Mouse (Mus musculus): Measurements from ENCODE around the gene Son.
A peak's percentile ranks its signal among the peaks of the same experiment; 100 is the strongest.

Son gene

DNA sequence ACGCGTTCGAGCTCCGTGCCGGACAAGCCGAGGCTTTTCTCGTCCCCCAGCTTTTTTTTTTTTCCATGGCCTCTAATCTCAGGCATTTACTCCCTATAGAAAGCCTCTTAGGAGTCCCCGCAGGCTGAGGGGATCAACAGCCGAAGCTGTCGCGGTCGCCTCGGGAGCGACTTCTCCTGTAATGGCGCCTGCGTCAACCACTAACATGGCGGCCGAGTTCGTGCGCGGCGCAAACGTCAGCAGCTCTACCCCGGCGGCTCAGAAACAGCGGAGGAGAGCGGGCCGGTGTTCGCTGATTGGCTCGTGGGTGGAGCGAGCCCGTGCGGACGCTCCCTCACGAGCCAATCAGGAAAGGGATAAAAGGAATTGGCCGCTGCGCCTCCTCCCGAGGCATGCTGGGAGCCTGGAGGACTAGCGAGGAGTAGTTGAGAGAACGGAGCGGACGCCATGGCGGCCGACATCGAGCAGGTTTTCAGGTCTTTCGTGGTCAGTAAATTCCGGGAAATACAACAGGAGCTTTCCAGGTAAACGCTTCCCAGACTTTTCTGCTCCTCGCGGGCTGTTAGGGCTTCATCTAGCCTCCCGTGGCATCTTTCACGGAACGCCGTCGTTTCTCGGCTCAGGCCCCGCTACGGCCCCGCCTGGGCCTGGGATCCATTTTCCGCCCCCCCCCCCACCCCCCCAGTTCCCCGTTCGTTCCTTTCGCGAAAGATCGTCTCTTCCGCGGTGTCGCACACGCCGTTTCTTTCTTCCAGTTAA is at the start of gene Son:
Gene Son, plus strand, starts transcription at position 46 of the 759 bp plus-strand sequence.
- peak; percentile 95 to 98 for DNase-seq (ENCODE audit: low spot score in 2 of 2)

DNA sequence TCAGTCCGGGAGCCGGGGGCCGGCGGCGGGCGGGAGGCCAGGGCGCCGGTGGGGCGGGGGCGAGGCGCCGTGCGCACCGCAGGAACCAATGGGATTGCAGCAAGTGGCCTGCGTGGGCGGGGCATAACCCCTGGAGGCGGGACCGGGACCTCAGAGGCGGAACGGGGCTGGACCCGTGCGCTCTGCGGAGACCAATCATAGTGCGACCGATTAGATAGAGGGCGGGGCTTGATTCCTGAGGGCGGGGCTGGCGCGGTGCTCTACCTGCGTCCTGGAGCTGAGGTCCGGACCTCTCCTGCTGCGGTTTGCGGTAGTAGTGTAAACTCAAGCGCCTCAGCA is 49.7 kb upstream of the Son start, which contains the start of gene Tmem50b:
Gene Tmem50b, minus strand, starts transcription at position 129 of the 339 bp plus-strand sequence.
- peak; percentile 97 to 99 for DNase-seq (ENCODE audit: low spot score in 2 of 2)

DNA sequence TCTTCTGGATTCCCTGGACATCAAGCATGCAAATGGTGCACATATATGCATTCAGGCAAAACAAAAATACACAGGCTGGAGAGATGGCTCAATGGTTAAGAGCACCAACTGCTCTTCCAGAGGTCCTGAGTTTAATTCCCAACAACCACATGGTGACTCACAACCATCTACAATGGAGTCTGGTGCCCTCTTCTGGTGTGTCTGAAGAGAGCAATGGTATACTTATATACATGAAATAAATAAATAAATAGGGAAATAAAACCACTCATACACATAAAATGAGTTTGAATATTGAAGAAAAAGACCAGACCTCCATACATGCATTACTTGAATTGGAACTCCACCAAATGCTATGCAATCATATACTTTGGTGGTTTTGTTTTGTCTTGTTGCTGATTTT is 48.1 kb upstream of the Son start:
- no peak for DNase-seq (ENCODE audit: low spot score in 2 of 2)

DNA sequence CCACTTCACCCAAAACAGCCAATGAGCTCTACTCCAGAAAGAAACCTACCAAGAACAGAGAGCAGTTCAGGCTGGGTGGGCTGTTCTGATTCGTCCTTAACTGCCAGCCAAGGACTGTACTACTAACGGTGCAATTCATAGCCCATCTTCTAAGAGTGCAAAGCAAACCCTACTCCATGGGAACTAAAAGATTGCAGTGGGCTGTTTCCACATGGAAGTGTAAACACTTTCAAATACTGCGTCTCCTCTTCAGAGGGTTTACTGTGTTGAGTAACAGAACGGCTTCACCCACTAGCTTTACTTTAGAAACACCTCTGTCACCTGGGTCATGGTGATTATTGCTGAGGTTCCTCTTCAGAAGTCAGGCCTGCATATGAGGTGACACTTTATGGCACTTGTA is 46.2 kb upstream of the Son start:
- DNase-seq (ENCODE audit: low spot score in 2 of 2), result no peak

DNA sequence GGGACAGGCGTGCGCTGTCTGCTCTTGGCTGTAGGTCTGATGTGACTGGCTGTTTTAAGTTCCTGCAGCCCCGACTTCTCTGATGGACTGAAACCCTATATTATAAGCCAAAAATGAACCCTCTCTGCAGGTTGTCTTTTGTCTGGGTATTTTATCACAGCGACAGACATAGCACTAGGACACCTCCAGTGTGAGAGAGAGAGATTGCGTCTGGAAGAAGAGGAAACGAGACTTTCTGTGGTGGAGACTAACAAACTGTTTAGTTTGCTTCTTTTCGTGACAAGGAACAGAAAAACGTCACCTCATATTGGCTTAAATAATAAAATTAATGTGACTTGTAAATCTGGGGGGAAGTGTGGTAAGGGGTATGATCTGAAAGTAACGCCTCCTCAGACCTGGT is 45.6 kb upstream of the Son start:
- no peak for DNase-seq (ENCODE audit: low spot score in 2 of 2)

DNA sequence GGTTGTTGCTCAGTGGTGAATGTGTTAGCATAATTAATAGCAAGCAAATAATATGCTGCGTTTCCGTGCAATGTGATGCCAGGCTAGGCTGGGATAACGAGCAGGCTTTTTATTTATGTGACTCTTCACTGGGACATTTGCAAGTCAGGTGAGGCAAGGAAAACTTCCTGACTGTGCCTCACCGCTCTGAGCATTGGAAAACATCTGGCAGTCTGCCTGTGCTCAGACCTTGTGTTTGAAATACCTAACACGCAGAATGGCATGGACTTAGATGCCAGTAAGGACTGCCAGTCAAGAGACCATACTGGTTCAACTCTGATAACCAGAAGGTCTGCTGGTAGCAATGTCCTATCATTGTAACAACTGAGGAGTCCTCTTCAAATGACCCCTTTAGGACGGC is 42.1 kb upstream of the Son start:
- DNase-seq (ENCODE audit: low spot score in 2 of 2), result no peak

DNA sequence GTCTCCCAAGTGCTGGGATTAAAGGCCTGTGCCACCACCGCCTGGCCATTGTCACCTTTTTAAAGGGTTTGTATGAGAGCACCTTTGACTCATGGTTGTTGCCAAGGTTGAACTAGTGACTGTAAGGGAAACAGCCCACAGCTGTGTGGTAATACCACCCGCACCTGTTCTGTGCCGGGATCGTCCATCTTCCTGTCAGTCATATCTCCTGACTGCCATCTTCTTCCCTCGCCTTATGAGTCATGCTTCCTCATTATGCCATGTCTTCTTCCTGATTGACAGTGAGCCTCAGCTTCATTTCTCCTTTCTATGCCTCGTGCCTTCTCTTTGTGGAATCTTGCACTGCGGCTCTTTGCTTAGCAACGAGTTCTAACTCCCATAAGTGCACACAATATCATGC is 40.3 kb upstream of the Son start:
- no peak for DNase-seq (ENCODE audit: low spot score in 2 of 2)

DNA sequence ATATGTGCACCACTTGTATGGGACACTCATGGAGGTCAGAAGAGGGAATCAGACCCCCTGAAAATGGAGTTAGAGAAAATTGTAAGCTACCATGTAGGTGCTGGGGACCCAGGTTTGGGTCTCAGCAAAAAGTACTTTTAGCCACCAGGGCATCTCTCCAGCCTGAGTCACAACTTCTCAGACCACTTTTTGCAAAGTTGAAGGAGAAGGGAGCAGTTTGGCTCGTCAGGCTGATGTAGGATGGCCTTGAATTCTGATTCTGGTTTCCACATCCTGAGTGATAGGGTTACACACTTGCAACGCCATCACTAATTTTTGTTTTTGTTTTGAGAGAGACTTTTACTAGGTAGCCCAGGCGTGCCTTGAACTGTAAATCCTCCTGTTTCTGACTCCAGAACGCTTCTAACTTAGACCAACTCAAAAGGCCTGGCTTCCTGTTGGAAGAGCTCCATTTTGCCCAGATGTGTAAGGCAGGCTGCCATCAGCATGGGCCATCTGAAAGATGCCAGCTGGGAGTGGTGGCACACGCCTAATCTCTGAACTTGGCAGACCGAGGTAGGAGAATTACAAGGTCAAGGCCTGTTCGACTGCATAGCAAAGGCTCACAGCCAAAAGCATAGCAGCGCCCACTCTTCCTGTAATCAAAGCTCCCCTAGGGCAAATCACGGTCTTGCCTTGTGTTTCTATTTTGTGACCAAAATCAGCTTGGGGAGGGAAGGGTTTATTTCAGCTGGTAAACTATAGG is 37.6 kb upstream of the Son start:
- DNase-seq (ENCODE audit: low spot score in 2 of 2), result no peak

DNA sequence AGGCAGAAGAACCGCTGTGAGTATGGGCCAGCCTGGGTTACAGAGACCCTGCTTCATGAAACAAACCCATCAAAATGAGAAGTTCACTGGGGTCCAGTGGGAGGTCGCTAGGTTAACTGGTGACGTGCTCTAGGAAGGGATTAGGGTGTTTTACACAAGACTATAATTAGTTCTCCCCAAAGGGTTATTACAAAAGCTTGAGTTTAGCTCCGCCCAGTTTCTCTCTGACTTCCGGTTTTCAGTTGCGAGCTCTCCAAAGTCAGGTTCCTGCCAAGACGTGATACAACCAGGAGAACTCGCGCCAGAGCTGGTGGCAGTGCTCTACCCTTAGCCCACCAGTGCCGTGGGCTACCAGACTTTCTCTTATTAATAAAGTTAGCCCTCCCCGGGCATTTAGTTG is 36.1 kb upstream of the Son start:
- no peak for DNase-seq (ENCODE audit: low spot score in 2 of 2)

DNA sequence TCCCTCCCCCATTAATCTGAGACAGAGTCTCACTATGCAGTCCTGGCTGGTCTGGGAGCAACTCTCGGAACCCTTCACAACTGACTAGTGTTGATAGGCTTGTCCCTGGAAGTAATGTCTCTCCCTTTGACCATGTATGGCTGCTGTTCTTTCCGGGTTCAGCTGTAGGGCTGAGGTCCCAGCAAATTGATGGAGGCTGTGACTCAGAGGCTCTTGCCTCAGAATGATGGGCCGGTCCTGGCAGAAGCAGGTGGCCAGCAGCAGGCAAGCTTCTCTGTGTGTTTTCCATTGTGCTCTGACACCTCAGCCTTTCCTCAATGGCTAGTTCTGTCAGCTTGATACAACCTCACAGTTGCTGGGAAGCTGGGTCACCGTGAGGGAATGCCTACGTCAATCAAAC is 34.8 kb upstream of the Son start:
- no peak for DNase-seq (ENCODE audit: low spot score in 2 of 2)

DNA sequence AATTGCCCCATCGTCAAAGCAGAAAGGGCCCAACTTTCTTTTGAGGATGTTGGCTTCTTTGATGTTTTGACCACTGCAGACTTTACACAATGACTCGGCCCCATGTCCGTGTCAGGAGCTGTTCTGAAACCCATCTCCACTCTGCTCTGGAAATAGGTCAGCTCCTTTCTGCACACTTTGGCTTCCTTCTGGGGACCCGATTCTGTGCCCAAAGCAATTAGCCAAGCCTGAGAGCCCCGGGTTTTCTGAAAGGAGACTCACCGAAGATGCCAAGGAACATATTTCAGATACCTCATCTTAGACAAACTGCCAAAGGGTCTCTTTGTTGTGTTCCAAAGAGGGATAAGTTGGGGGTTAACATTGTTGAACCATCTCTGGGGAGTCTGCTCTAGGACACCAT is 32.8 kb upstream of the Son start:
- DNase-seq (ENCODE audit: low spot score in 2 of 2), result no peak

DNA sequence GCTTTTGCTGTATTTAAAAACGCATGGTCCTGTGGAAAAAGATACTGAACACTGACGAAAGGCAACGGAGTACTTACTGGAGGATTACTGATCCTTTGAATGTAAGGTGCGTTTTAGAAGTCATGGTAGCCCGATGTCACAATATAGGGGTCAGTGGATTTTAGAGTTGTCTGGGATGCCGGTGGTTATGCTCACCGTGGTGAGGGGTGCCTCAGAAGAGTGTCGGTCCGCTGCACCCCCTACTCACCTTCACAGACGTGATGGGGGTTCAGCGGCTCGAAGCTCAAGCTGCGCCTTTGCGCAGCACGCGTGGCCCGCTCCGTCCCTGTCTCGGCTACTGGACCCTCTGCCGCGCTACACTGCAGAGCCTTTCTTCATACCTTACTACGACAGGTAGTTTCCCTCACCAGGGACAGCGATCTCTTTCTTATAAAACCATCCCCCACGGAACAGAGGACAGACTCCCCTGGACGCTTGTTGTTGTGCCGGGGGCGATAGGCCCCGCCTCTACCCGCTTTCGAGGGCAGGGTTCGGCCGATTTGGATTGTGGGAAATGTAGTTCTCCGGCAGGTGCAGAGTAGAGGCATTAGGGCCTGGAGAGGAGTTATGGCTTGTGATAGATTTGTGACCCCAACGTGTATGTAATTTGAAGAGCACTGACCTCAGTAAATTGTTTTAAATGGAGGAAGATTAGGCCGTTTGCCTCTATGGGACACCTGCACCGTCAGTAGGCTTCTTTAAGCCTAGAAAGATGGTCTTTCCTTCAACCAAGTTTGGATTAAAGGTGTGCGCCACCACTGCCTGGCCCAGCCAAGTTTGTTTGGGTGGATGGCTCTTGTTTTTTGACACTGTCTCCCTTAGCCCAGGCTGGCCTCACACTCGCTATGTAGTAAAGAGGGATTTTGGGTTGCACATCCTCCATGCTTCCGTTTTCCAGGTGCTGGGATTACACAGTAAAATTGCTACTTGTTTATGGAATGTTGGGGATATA is 28.5 kb upstream of the Son start, which contains the start of gene Dnajc28:
Gene Dnajc28, minus strand, starts transcription at position 516 of the 991 bp plus-strand sequence.
- peak; percentile 47 to 74 for DNase-seq (ENCODE audit: low spot score in 2 of 2)

DNA sequence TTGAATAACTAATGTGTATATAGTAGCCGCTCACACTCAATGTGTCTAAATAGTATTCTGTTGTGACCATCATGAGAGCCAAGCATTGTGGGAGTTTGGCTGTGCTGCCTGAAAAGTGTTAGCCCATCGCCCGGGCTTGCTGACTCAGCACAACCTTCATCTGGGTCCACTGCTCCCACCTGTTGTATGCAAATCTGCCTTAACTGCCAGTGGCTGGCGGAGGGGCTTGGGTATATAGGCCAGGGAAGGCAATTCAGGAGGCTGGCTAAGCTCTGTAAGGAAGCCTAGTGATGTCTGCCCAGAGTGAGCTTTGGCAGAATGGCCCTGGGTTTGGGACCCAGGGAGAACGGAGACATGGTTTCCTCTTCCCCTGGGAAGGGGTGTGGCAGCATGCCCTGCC is 27.1 kb upstream of the Son start:
- no peak for DNase-seq (ENCODE audit: low spot score in 2 of 2)

DNA sequence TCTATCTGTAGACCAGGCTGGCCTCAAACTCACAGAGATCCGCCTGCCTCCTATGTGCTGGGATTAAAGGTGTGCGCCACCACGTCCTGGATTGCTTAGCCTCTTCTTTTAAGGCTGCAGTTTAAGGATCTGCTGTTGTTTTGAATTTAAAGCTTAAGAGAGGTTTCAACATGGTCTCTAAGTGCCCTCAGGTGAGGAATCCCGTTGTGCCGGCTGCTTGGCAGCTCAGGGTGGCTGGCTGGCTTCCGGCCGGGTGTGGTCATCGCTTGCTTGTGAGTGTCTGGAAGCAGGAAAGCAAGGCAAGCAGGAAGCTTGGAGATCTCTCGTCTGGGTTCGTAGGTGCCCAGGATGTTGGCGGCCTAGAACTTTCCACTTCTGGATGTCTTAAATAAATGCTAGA is 26.3 kb upstream of the Son start:
- DNase-seq (ENCODE audit: low spot score in 2 of 2), result no peak

DNA sequence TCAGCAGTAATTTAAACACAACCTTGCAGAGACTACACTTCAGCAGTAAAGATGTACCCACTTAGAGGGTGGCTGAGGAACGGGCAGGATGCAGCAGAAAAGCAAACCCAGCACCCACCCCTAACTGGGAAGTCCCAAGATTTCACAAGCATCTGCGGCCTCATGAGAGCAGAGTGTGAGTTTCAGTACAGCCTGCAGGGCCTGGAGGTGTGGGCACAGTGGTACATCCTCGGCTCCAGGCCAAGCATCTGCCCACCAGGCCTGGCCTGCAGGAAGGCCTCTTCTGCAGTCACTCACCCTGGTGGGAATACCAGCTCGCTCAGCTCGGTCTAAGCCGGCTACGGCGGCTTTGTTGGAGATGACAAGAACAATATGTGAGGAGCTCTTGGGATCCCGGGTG is 24.2 kb upstream of the Son start:
- no peak for DNase-seq (ENCODE audit: low spot score in 2 of 2)

DNA sequence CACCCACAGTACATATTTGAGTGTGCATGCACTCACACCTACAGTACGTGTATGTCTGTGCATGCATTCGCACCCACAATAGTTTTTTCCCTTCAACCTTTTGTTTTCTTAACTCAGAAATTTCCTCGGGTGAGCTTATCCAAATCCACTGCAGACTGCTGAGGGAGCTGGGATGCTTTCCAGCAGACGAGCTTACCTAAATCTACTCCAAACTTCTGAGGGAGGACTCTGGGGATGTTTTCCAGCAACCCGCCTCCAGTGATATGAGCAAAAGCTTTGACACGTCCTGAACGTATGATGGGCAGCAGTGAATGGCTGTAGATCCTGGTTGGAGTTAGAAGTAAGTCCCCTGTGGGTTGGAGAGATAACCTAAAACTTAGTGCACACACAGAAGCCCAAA is 19.5 kb upstream of the Son start:
- no peak for DNase-seq (ENCODE audit: low spot score in 2 of 2)

DNA sequence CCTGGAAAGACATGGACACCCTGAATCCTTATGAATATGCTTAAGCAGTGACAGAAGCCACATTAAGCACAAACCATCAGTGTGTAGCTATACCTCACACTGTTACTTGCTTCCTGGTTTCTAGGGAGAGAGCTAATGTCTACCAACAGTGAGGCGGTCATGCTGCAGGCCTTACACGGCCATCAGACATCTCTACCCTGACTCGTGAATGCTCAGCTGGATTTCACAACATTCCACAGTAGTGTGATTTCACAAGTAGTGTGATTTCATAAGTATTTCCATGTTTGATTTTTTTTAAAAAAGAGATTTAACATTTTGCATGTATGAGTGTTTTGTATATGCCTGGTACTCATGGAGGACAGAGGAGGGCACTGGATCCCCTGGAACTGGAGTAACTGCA is 18.6 kb upstream of the Son start:
- DNase-seq (ENCODE audit: low spot score in 2 of 2), result no peak

DNA sequence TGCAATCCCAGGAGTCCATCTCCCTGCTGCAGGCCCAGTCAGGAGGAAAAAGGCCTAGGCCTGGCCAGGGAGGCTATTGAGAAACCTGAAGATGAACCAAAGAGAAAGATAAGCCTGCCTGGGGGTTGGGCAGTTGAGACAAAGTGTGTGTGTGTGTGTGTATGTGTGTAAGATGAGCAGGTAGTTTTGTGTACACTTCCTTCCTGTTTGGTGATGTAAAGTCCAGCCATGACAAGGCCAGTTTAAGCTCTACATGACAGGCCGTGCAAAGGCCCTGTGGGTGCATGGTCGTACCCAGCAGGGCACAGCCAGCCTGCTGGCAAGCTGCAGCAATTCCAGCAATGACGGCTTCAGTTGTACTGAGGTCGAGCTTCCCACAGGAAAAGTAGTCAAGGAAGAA is 17.6 kb upstream of the Son start:
- no peak for DNase-seq (ENCODE audit: low spot score in 2 of 2)

DNA sequence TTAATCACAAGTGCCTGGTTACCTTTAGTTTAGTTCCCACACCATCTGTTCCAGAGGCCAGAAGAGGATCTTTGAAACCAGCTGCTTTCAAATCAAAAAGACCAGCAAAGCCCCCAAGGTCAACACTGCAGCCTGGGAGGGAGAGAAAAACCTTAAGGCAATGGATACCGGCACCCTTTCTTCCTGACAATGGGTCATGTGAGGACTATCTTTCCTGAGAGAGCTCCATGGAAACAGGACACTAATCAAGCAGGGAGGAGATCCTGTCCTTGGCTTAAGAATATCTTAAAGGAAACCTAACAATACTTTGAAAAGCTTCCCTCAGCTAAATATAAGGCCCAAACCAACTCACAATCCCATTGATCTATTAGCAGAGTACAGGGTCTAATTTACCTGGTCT is 16.7 kb upstream of the Son start:
- DNase-seq (ENCODE audit: low spot score in 2 of 2), result no peak

DNA sequence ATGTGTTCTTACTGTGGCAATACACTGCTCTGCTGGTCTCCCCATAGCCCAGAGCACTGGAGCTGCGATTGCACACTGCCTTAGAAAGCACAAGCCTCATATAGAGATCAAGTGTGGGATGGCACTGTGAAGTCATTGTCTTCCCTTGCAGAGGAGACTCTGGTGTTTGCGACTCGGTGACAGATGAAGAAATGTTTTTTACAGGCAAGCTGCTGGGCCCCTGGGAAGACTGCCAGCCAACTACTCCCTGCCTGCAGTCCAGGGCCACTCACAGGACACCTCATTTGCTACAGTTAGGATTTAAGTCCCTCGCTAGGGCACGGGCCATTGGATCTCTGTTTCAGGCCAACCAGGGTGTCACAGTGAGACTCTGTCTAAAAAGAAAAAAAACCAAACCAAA is 14.9 kb upstream of the Son start:
- no peak for DNase-seq (ENCODE audit: low spot score in 2 of 2)

DNA sequence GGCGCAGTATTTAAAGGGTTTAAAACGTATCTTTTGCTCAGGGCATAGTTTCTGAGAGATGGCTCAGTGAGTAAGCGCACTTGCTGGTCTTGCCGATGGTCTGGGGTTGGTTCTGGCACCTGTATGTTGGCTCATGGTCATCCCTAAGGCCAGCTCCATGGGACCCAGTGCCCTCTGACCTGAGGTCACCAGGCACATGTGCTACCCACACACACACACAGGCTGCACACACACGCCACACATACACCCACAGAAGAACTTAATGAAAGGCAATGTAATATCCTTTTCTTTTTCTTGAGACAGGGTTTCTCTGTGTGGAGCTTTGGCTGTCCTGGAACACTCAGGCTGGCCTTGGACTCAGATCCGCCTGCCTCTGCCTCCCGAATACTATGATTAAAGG is 14.4 kb upstream of the Son start:
- DNase-seq (ENCODE audit: low spot score in 2 of 2), result no peak

DNA sequence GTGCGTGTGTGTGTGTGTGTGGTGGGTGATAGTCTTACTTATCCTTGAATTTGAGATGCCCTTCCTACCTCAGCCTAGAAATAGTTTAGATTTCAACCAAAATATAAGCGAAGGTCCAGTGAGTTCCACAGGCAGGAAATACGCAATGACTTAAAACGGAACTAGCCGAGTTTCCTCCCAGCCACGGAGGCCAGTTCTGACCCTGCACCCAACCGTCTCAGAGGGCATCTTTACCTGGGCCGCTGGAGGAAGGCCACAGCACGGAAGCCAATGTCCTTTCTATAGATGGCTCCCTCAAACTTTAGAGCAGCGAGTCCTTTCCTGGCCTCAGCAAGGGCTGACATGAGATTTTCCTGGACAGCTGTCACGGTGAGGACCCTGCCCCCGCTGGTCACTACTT is 13.7 kb upstream of the Son start:
- no peak for DNase-seq (ENCODE audit: low spot score in 2 of 2)

Data from frontal cortex, postnatal 10 days (tissue).